Mouse (Mus musculus) macrophage (primary cell): ENCODE data around the gene Optc. TPM values are rescaled to one million over a fixed set of nuclear protein-coding genes. Genes with fewer than 3 reads are reported as not detected.

ENCODE experiments used
- H3K27ac ChIP-seq: fragments of 350-480 bp; formaldehyde crosslinking; 2 replicates; pipeline ENCODE4 v1.9.0; 2021
- H3K36me3 ChIP-seq: fragments of 350-480 bp; formaldehyde crosslinking; 2 replicates; pipeline ENCODE4 v1.9.0; 2021; ENCODE audit errors: inconsistent target
- H3K4me3 ChIP-seq: fragments of 350-480 bp; formaldehyde crosslinking; 2 replicates; pipeline ENCODE4 v1.9.0; 2021; ENCODE audit errors: inconsistent target
- H3K79me2 ChIP-seq: fragments of 350-480 bp; formaldehyde crosslinking; 2 replicates; pipeline ENCODE4 v1.9.0; 2021; ENCODE audit errors: inconsistent target
- WGBS: methylation state at CpG from one replicate; pipeline ENCODE4 v1.1.7; 2026; ENCODE audit warnings: inconsistent platforms; ENCODE audit not compliant: missing documents; 5-methylcytosine and 5-hydroxymethylcytosine counted together
- polyA plus RNA-seq: library from polyadenylated mRNA; stranded (reverse); fragments of 250-400 nt; gene quantifications from 3 replicates; pipeline ENCODE4 v1.2.4, GENCODE M21; 2018; ENCODE audit warnings: inconsistent platforms

Optc gene
- polyA plus RNA-seq, 1 experiment from 2014 or later: not detected

GRCm38 (mm10) chr1:133908659-133909575 is 1.1 kb upstream of the Optc start:
- Histone ChIP-seq H3K36me3 (no peaks in the 10 kb centered on the region), H3K27ac (no peak overlapping the region), H3K79me2 (no peaks in the 10 kb centered on the region), H3K4me3 (no peak overlapping the region)
- 11% methylated on average over 26 of the region's 27 CpGs for WGBS

DNA sequence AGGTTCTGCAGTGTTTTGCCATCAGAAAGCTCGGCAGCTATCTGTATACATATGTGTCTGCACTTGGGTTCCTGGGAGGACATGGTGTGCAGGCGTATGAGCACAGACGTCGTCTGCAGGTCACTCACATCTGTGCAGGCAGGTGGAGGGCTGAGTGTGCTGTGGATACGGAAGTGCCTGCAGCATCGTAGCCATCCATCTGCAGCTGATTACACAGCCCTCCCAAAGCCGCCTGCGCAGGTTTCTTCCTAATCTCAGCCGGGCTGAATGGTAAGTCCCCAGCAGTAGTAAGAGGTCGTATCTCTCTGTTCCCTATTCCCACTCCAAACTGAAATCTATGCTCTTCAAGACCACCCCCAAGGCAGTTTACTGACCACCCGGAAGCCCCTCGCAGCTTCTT is 1.4 kb downstream of the Optc start:
- Histone ChIP-seq H3K79me2 (no peaks in the 10 kb centered on the region), H3K4me3 (no peak overlapping the region), H3K36me3 (no peaks in the 10 kb centered on the region), H3K27ac (no peak overlapping the region)
- WGBS: 91% methylated on average over 10 of the region's 12 CpGs

DNA sequence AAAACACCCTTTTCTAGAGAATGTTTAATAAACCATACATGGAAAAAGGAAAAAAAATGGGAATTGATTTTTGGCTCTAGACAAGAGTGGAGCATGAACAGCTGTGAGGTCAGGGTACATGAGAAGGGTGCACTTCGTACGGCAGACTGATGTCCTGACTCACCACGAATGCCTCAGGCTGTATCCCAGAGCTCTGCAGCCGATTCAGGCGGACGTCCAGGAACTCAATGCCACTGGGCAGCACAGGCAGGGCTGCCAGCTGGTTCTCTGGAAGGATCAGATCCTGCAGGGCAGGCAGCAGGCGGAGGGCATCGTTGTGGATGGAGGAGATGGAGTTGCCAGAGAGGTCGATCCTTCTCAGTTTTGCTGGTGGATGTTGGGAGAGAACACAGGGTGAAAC is 7.0 kb downstream of the Optc start:
- 96% methylated on average over 7 of the region's 9 CpGs for WGBS

DNA sequence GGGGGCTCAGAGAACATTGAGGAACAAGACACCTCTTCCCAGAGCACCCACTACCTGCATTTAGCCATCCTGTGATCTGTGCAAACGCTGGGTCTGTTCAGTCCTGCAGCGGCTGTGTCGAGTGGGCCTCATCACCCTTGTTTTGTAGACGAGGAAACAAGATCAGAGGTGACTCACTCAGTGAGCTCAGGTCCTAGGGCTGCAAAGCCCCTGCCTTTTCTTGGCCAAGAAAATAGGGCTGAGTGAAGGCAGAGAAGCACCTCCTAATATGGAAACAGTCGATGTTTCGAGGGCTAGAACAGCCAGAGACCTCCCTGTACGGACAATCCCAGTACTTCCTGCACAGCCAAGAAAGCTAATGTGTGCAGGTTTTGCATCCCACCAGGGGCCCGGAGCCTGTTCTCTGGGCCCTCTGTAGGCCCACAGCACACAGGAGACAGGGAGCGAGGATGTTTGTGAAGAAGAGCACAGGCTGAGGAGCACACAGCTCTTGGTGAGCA is 8.7 kb downstream of the Optc start:
- Histone ChIP-seq H3K4me3 (no peak overlapping the region), H3K36me3 (no peaks in the 10 kb centered on the region), H3K27ac (no peak overlapping the region), H3K79me2 (no peaks in the 10 kb centered on the region)
- 92% methylated on average over 9 of the region's 9 CpGs for WGBS

More for the DNA sequence above, 7.0 kb downstream of the Optc start:
- no peak overlapping the region for H3K4me3 ChIP-seq
- no peak overlapping the region for H3K27ac ChIP-seq
- H3K36me3 ChIP-seq: no peaks in the 10 kb centered on the region
- H3K79me2 ChIP-seq: no peaks in the 10 kb centered on the region

- Histone ChIP-seq H3K79me2 (no peaks in the 10 kb centered on the region), H3K4me3 (no peak overlapping the region), H3K27ac (no peak overlapping the region), H3K36me3 (no peaks in the 10 kb centered on the region)
- WGBS: 59% methylated on average over 4 of the region's 6 CpGs
These were observed 10.5 kb downstream of the Optc start for GRCm38 (mm10) chr1:133897293-133897692.

- Histone ChIP-seq H3K36me3 (no peaks in the 10 kb centered on the region), H3K4me3 (no peak overlapping the region), H3K79me2 (no peaks in the 10 kb centered on the region), H3K27ac (no peak overlapping the region)
- 14% methylated on average over 5 of the region's 5 CpGs for WGBS
These were observed 16.3 kb downstream of the Optc start for GRCm38 (mm10) chr1:133891489-133891888.

GRCm38 (mm10) chr1:133889949-133890598 is 17.7 kb downstream of the Optc start:
- WGBS: 37% methylated on average over 20 of the region's 20 CpGs
- no peak overlapping the region for H3K27ac ChIP-seq

GRCm38 (mm10) chr1:133887538-133888250 is 20.1 kb downstream of the Optc start:
- Histone ChIP-seq H3K36me3 (no peaks in the 10 kb centered on the region), H3K27ac (no peak overlapping the region), H3K4me3 (no peak overlapping the region), H3K79me2 (no peaks in the 10 kb centered on the region)
- WGBS: 63% methylated on average over 5 of the region's 5 CpGs

More at GRCm38 (mm10) chr1:133889949-133890598, 17.7 kb downstream of the Optc start:
- Histone ChIP-seq H3K4me3 (no peak overlapping the region), H3K36me3 (no peaks in the 10 kb centered on the region), H3K79me2 (no peaks in the 10 kb centered on the region)

GRCm38 (mm10) chr1:133887044-133887443 is 20.8 kb downstream of the Optc start:
- Histone ChIP-seq H3K79me2 (no peaks in the 10 kb centered on the region), H3K36me3 (no peaks in the 10 kb centered on the region), H3K4me3 (no peak overlapping the region), H3K27ac (no peak overlapping the region)
- WGBS: 5% methylated on average over 8 of the region's 8 CpGs

DNA sequence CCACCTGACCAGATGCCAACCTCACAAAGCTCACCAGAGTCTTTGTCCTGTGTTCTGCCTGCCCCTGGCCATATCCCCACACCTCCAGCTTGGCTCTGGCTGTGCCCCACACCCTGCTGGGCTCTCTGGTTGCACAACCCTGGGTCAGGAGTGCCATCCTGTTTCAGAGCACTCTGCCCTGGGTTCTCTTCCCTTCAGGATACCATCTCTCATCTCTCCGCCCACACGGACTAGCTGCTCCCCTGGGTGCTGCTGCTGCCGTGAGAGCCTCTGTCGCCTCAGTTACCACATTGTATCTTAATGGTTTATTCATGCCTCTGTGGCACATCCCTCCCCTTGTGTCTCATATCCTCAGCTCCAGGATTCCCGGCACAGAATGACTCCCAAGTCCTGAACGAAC is 21.4 kb downstream of the Optc start:
- 36% methylated on average over 6 of the region's 6 CpGs for WGBS
- Histone ChIP-seq H3K36me3 (no peaks in the 10 kb centered on the region), H3K27ac (no peak overlapping the region), H3K4me3 (no peak overlapping the region), H3K79me2 (no peaks in the 10 kb centered on the region)

- 46% methylated on average over 3 of the region's 7 CpGs for WGBS
- Histone ChIP-seq H3K79me2 (no peaks in the 10 kb centered on the region), H3K4me3 (no peak overlapping the region), H3K27ac (no peak overlapping the region), H3K36me3 (no peaks in the 10 kb centered on the region)
These were observed 22.0 kb downstream of the Optc start for GRCm38 (mm10) chr1:133885811-133886210.

DNA sequence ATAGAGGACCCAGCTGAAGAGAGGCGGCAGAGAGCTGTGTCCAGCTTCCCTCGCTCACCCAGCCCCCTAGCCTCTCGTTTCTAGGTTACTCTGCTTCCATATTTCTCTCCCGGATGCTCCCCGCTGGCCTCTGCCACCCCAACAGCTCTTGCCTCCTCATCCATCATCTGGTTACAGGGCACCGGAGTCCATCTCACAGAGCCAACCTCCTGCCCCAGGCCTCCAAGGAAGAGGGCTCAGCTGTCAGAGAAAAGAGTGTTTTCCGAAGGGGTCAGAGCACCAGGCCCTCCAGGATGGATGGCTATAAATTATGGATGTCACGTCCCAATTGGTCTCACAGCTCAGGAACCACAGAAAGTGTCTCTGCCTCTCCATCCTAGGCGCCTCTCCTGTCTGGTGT is 23.1 kb downstream of the Optc start:
- 94% methylated on average over 9 of the region's 9 CpGs for WGBS
- no peak overlapping the region for H3K27ac ChIP-seq
- no peak overlapping the region for H3K4me3 ChIP-seq
- H3K36me3 ChIP-seq: no peaks in the 10 kb centered on the region
- no peaks in the 10 kb centered on the region for H3K79me2 ChIP-seq

DNA sequence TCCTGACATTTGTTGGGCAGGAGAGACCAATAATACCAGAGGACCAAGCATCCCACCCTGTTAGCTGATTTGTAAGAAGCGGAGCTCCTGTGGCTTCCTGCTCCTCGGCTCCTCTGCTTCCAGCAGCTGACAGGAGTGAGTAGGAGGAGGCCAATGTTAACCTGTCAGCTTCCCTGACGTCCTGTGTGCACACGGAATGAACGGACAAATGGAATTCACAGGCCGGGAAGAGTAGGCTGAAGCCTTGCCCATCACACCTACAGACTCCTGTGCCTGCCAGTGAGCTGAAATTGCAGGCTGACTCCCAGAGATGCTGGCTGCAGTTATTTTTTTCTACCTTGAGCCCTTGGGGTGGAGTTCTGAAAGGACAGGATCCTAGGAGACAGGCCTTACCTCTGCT is 23.7 kb downstream of the Optc start:
- Histone ChIP-seq H3K4me3 (no peak overlapping the region), H3K36me3 (no peaks in the 10 kb centered on the region), H3K27ac (no peak overlapping the region), H3K79me2 (no peaks in the 10 kb centered on the region)
- WGBS: 93% methylated on average over 6 of the region's 6 CpGs

GRCm38 (mm10) chr1:133882283-133883217 is 25.2 kb downstream of the Optc start:
- 94% methylated on average over 11 of the region's 11 CpGs for WGBS
- Histone ChIP-seq H3K79me2 (no peaks in the 10 kb centered on the region), H3K36me3 (no peaks in the 10 kb centered on the region), H3K27ac (no peak overlapping the region), H3K4me3 (no peak overlapping the region)
